In genomic region chr9:51399356-51399755, GRCm38 (mm10) we compare ENCODE assay signal across 16 mouse cellular contexts.
"Had no signal": no experiment of that assay in that cellular context is flagged by ENCODE, and none has a peak within 500 bp of the region (broad histone marks: within the 10 kb centered on the region; RNA-seq: fewer than 3 reads in every experiment).

No protein-coding gene starts in this region.

- H3K9me3 ChIP-seq: liver, embryonic 13.5 days; midbrain, embryonic 12.5 days; midbrain, embryonic 15.5 days; neural tube, embryonic 12.5 days; neural tube, embryonic 15.5 days had no signal

- H3K27ac ChIP-seq: layer of hippocampus, adult 2 months; liver, embryonic 13.5 days; midbrain, embryonic 12.5 days; midbrain, embryonic 15.5 days; neural tube, embryonic 12.5 days; neural tube, embryonic 15.5 days; stomach, postnatal 0 days had no signal

- H3K4me3 ChIP-seq: layer of hippocampus, adult 2 months; liver, embryonic 13.5 days; midbrain, embryonic 12.5 days; midbrain, embryonic 15.5 days; neural tube, embryonic 12.5 days; neural tube, embryonic 15.5 days had no signal

- ATAC-seq: midbrain, embryonic 15.5 days had no signal

- H3K36me3 ChIP-seq: liver, embryonic 13.5 days; midbrain, embryonic 12.5 days; midbrain, embryonic 15.5 days; neural tube, embryonic 12.5 days; neural tube, embryonic 15.5 days had no signal

- H3K27me3 ChIP-seq: liver, embryonic 13.5 days; midbrain, embryonic 12.5 days; midbrain, embryonic 15.5 days; neural tube, embryonic 12.5 days; neural tube, embryonic 15.5 days had no signal

- H3K4me2 ChIP-seq: liver, embryonic 13.5 days; midbrain, embryonic 12.5 days; midbrain, embryonic 15.5 days; neural tube, embryonic 12.5 days; neural tube, embryonic 15.5 days had no signal

- H3K4me1 ChIP-seq: liver, embryonic 13.5 days; midbrain, embryonic 15.5 days had no signal

- DNase-seq: kidney, adult 11 months; kidney, adult 9 months; kidney, postnatal 14 days; layer of hippocampus, adult 9-11 months; liver, embryonic 13.5 days; lung, adult 2 months; lung, postnatal 14 days; lung, postnatal 4 days; thymus, adult 2 months; thymus, postnatal 4 days had no signal

- H3K9ac ChIP-seq: liver, embryonic 13.5 days; midbrain, embryonic 12.5 days; midbrain, embryonic 15.5 days; neural tube, embryonic 12.5 days; neural tube, embryonic 15.5 days had no signal
